Mouse (Mus musculus) CD4-positive, CD25-positive, alpha-beta regulatory T cell, adult 9 weeks (primary cell): ENCODE measurements around the gene Smyd2. TPM values are rescaled to one million over a fixed set of nuclear protein-coding genes. Genes with fewer than 3 reads are reported as not detected.

ENCODE experiments used
- polyA plus RNA-seq: library from polyadenylated mRNA; unstranded; fragments of 100-300 nt; shearing (Covaris generic); gene quantifications from one replicate; pipeline ENCODE4 v1.2.1, GENCODE M21; 2017

The Smyd2 gene
- polyA plus RNA-seq, result 6.7 TPM

DNA sequence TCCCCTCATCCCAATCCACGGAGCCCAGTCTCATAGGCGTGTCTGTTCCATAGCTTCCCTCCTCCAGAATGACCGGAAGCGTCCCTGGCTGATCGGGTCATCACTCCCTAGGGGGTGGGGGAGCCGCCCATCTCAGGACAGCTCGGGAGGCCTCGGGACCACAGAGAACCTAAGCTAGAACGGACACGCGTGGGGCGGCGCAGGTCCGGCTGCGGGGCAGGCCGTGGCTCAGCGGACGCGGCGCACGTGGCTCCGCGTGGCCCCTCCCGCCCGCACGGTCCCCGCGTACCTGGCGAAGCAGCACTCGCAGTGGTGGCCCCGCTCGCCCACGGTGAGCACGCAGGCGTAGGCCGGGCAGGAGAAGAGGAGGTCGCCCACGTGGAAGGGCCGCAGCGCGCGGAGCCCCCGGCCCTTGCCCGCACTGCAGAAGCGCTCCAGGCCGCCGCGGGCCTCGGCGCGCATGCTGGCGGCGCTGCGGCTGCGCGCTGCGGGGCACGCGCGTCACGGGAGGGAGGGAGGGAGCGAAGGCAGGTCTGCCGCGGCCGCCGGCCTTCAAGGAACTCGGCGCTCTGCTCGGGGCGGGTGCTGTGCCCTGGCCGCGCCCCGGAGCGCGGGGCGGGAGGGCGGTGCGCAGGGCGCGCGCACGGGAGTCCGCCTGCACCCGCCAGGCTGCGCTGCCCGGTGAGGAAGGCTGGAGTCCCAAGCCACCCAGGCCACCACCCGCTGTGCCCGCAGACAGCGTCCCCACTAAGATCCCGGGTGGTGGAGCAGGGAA lies at the start of gene Smyd2:
Smyd2 (minus strand) TSS at position 546 of the 775 bp plus-strand sequence.

Other genes starting within 250 kb of the Smyd2 start
- gene Cenpf, start 234.3 kb downstream of the Smyd2 start, polyA plus RNA-seq, result 1.7 TPM
- gene Ptpn14, start 194.1 kb downstream of the Smyd2 start, polyA plus RNA-seq, result 0.10 TPM
- 0.27 TPM for gene Prox1, start 248.4 kb upstream of the Smyd2 start, polyA plus RNA-seq